8 mouse cellular contexts compared by ENCODE assay signal in genomic region chr2:152114057-152114975, GRCm38 (mm10). TPM values are rescaled to one million over a fixed set of nuclear protein-coding genes. Genes with fewer than 3 reads are reported as not detected.
DNase-seq lines count a peak whose midpoint lies in the region; ATAC-seq and TF ChIP-seq lines count a peak whose summit lies in the region.

No protein-coding gene starts in this region.

- TF ChIP-seq POLR2A in cerebellum, adult 2 months (IDR thresholded peaks at IDR 0.05; ENCODE audit: borderline replicate concordance, insufficient read depth, low read length), result no peak
- no peak for TF ChIP-seq POLR2A in testis, adult 2 months (IDR thresholded peaks at IDR 0.05; ENCODE audit: control insufficient read depth, low read depth, low read length)

- no peaks in the 10 kb centered on the region for H3K36me3 ChIP-seq in testis, adult 2 months (ENCODE audit: control insufficient read depth, insufficient read depth, low read length)
- peaks cover 12% of the 10 kb centered on the region for H3K36me3 ChIP-seq in liver, embryonic 13.5 days
- no peaks in the 10 kb centered on the region for H3K36me3 ChIP-seq in stomach, postnatal 0 days (ENCODE audit: control insufficient read depth, insufficient read depth, low read length)

- no peaks in the 10 kb centered on the region; the same call in 1 of the 2 replicates for H3K27me3 ChIP-seq in cerebellum, adult 2 months (ENCODE audit: control insufficient read depth, insufficient read depth, low read length)
- H3K27me3 ChIP-seq in testis, adult 2 months (ENCODE audit: control insufficient read depth, insufficient read depth, low read length), result no peaks in the 10 kb centered on the region
- peaks cover 20% of the 10 kb centered on the region for H3K27me3 ChIP-seq in liver, embryonic 13.5 days
- no peaks in the 10 kb centered on the region for H3K27me3 ChIP-seq in stomach, postnatal 0 days (ENCODE audit: control insufficient read depth, insufficient read depth, low read length)

- peaks cover 13% of the 10 kb centered on the region for H3K4me1 ChIP-seq in cerebellum, adult 2 months (ENCODE audit: control insufficient read depth, insufficient read depth, low read length)
- H3K4me1 ChIP-seq in testis, adult 2 months (ENCODE audit: control insufficient read depth, insufficient read depth, low read length), result peaks cover 16% of the 10 kb centered on the region
- peaks cover 44% of the 10 kb centered on the region for H3K4me1 ChIP-seq in liver, embryonic 13.5 days (replicated peaks)
- H3K4me1 ChIP-seq in stomach, postnatal 0 days (replicated peaks; ENCODE audit: control insufficient read depth, insufficient read depth), result no peaks in the 10 kb centered on the region

- no peak for TF ChIP-seq EP300 in stomach, postnatal 0 days (optimal IDR thresholded peaks at IDR 0.05)

- no peak for TF ChIP-seq CTCF in cerebellum, adult 2 months (IDR thresholded peaks at IDR 0.05; ENCODE audit: borderline replicate concordance, insufficient read depth, low read depth, low read length)
- no peak for TF ChIP-seq CTCF in testis, adult 2 months (IDR thresholded peaks at IDR 0.05; ENCODE audit: control insufficient read depth, insufficient read depth, insufficient replicate concordance, low read depth, low read length)
- no peak for TF ChIP-seq CTCF in stomach, postnatal 0 days (IDR thresholded peaks at IDR 0.05; ENCODE audit: low read depth)

- peak; percentile 22 for DNase-seq in cerebellum, adult 9-11 months
- no peak for DNase-seq in cerebellum, adult 2 months
- no peak for DNase-seq in testis, postnatal 14 days (ENCODE audit: low spot score)
- no peak for DNase-seq in liver, embryonic 13.5 days
- DNase-seq in stomach, postnatal 0 days (ENCODE audit: low spot score), result peak; percentile 23
- no peak for DNase-seq in spleen, postnatal 36 days (ENCODE audit: low spot score in 2 of 2)
- no peak for DNase-seq in thymus, postnatal 10 days (ENCODE audit: low spot score in 2 of 2)

- no peak for ATAC-seq in liver, embryonic 13.5 days (ENCODE audit: low read depth)
- peak; percentile 31; the same call in 1 of the 2 replicates for ATAC-seq in stomach, postnatal 0 days (ENCODE audit: low FRiP score, low TSS enrichment)

- H3K4me2 ChIP-seq in liver, embryonic 13.5 days, result peak overlapping the region; percentile 53
- peak overlapping the region; percentile 34 for H3K4me2 ChIP-seq in stomach, postnatal 0 days (replicated peaks; ENCODE audit: low read depth)

- 18% methylated on average over 36 of the region's 36 CpGs for whole genome bisulfite sequencing in cerebellum, adult 2 months
- 27% methylated on average over 36 of the region's 36 CpGs for WGBS in liver, embryonic 13.5 days (ENCODE audit: insufficient replicate concordance)
- WGBS in stomach, postnatal 0 days, result 19% methylated on average over 35 of the region's 36 CpGs

- no peaks in the 10 kb centered on the region for H3K9me3 ChIP-seq in liver, embryonic 13.5 days (replicated peaks)
- H3K9me3 ChIP-seq in stomach, postnatal 0 days (ENCODE audit: control insufficient read depth, low read length), result no peaks in the 10 kb centered on the region

- H3K9ac ChIP-seq in liver, embryonic 13.5 days, result peak overlapping the region; percentile 13; the same call in 1 of the 2 replicates
- no peak overlapping the region for H3K9ac ChIP-seq in stomach, postnatal 0 days (ENCODE audit: low read length)

- no peak overlapping the region for H3K4me3 ChIP-seq in cerebellum, adult 2 months (replicated peaks; ENCODE audit: insufficient read depth, low read depth, low read length)
- H3K4me3 ChIP-seq in testis, adult 2 months (ENCODE audit: control insufficient read depth, low read depth, low read length), result peak overlapping the region; percentile 15
- peak overlapping the region; percentile 28 for H3K4me3 ChIP-seq in liver, embryonic 13.5 days (replicated peaks)
- H3K4me3 ChIP-seq in stomach, postnatal 0 days (ENCODE audit: low read depth, low read length), result no peak overlapping the region; the same call in 1 of the 2 replicates

- H3K27ac ChIP-seq in cerebellum, adult 2 months (ENCODE audit: insufficient read depth, low read length), result no peak overlapping the region
- H3K27ac ChIP-seq in testis, adult 2 months (ENCODE audit: control insufficient read depth, insufficient read depth, low read depth, low read length), result no peak overlapping the region
- H3K27ac ChIP-seq in liver, embryonic 13.5 days, result no peak overlapping the region
- H3K27ac ChIP-seq in stomach, postnatal 0 days (replicated peaks), result no peak overlapping the region

RNA-seq across cellular contexts. Expression of gene Srxn1, which starts 9.0 kb away (rescaled TPM):
- 138 TPM in 2 replicates for polyA plus RNA-seq in cerebellum, adult 2 months (2012; rRNA removed)
- polyA plus RNA-seq in testis, adult 2 months (2012; rRNA removed), result 131 and 135 TPM in 2 replicates
- 17.2 and 17.9 TPM in 2 replicates for polyA plus RNA-seq in liver, embryonic 13.5 days (2015; fragmentation: Nextera tagmentation; extraction: Ambion mirVana)
- 28.4 and 31.4 TPM in 2 replicates for polyA plus RNA-seq in stomach, postnatal 0 days (2015; fragmentation: Nextera tagmentation; extraction: Ambion mirVana)

RNA-seq across cellular contexts. Expression of gene Tcf15, which starts 29.0 kb away (rescaled TPM):
- 2.6 TPM in 2 replicates for polyA plus RNA-seq in cerebellum, adult 2 months (2012; rRNA removed)
- polyA plus RNA-seq in testis, adult 2 months (2012; rRNA removed), result 0.53 and 0.96 TPM in 2 replicates
- polyA plus RNA-seq in liver, embryonic 13.5 days (2015; fragmentation: Nextera tagmentation; extraction: Ambion mirVana), result 0.27 and 0.33 TPM in 2 replicates
- polyA plus RNA-seq in stomach, postnatal 0 days (2015; fragmentation: Nextera tagmentation; extraction: Ambion mirVana), result 2.5 and 3.1 TPM in 2 replicates

RNA-seq across cellular contexts. Expression of gene Scrt2, which starts 33.0 kb away (rescaled TPM):
- polyA plus RNA-seq in cerebellum, adult 2 months (2012; rRNA removed), result 14.8 and 15.4 TPM in 2 replicates
- 0.19 and 0.21 TPM in 2 replicates for polyA plus RNA-seq in testis, adult 2 months (2012; rRNA removed)
- not detected in 2 replicates for polyA plus RNA-seq in liver, embryonic 13.5 days (2015; fragmentation: Nextera tagmentation; extraction: Ambion mirVana)
- polyA plus RNA-seq in stomach, postnatal 0 days (2015; fragmentation: Nextera tagmentation; extraction: Ambion mirVana), result not detected in 2 replicates

Comparison
In these comparisons a context has a peak if more than half of its experiments do, and no peak if none do; other contexts are left out.
1. DNase-seq: peak in cerebellum, adult 9-11 months (single experiment) and stomach, postnatal 0 days (single experiment); none in cerebellum, adult 2 months (0 of 2), testis, postnatal 14 days (single experiment), liver, embryonic 13.5 days (single experiment), spleen, postnatal 36 days (0 of 2) and thymus, postnatal 10 days (0 of 2).
2. H3K4me3 ChIP-seq: peak in testis, adult 2 months (single experiment) and liver, embryonic 13.5 days (single experiment); none in cerebellum, adult 2 months (single experiment) and stomach, postnatal 0 days (single experiment).
3. RNA of gene Scrt2, which starts 33.0 kb away (polyA plus RNA-seq): 14.8 to 15.4 TPM in cerebellum, adult 2 months; 0.19 to 0.21 TPM in testis, adult 2 months, not detected in stomach, postnatal 0 days and not detected in liver, embryonic 13.5 days; every median in the first group is over 10 times any median in the second.